Comparison of ENCODE assay signal across 39 mouse cellular contexts in the genomic region with DNA sequence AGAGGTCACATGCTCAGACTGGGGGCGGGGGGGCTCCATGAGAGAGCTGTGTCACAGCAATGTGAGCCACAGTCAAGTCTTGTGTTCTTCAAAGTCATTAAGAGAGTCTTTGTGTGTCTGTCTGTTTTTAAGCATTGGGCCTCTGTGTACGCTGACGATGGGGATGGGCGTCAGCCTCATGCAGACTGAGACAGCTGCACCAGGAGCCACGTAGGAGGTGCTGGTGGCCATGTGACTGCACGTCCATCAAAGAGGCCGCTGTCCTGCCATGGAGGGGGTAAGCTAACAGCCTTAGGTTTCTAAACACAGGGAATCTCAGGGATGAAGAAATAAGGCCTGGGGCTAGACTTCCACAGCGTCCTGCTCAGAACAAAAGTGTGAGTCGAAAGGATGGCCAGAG. TPM values are rescaled to one million over a fixed set of nuclear protein-coding genes. Genes with fewer than 3 reads are reported as not detected.
DNase-seq lines count a peak whose midpoint lies in the region; ATAC-seq lines count a peak whose summit lies in the region.
"Had no signal": no experiment of that assay in that cellular context is flagged by ENCODE, and none has a peak within 500 bp of the region (broad histone marks: within the 10 kb centered on the region; RNA-seq: fewer than 3 reads in every experiment).

No protein-coding gene starts in this region.

- peak; percentile 64 for DNase-seq in heart, embryonic 10.5 days (ENCODE audit: low spot score)
- DNase-seq in heart, postnatal 25 days (ENCODE audit: low spot score), result no peak
- no peak for DNase-seq in midbrain, embryonic 10.5 days (ENCODE audit: low spot score)
- peak; percentile 3 for DNase-seq in CD4-positive helper T cell, adult 2 months (ENCODE audit: low read depth, low spot score)
- DNase-seq in embryonic facial prominence, embryonic 10.5 days (ENCODE audit: low spot score), result no peak
- DNase-seq in gastrocnemius, postnatal 4 days (ENCODE audit: low spot score in 2 of 2), result no peak
- DNase-seq: adrenal gland, postnatal 25 days; cerebellum, adult 18-20 months; cerebellum, postnatal 10 days; gastrocnemius, adult 2 months; gastrocnemius, postnatal 36 days; heart, postnatal 36 days; kidney, adult 18-20 months; kidney, postnatal 25 days; liver, postnatal 0 days; lung, postnatal 36 days; right cerebral cortex, postnatal 4 days; thymus, adult 18-20 months; thymus, postnatal 4 days had no signal

- H3K27me3 ChIP-seq in heart, embryonic 10.5 days (ENCODE audit: insufficient read depth, poor library complexity, severe bottlenecking), result no peaks in the 10 kb centered on the region
- no peaks in the 10 kb centered on the region for H3K27me3 ChIP-seq in midbrain, embryonic 13.5 days
- no peaks in the 10 kb centered on the region for H3K27me3 ChIP-seq in midbrain, embryonic 10.5 days (ENCODE audit: low read depth, poor library complexity, severe bottlenecking)
- no peaks in the 10 kb centered on the region for H3K27me3 ChIP-seq in embryonic facial prominence, embryonic 10.5 days (replicated peaks; ENCODE audit: low read depth, poor library complexity, severe bottlenecking)
- H3K27me3 ChIP-seq: embryonic facial prominence, embryonic 13.5 days; hindbrain, embryonic 15.5 days; kidney, embryonic 15.5 days; liver, embryonic 12.5 days had no signal

- no peak overlapping the region for H3K4me3 ChIP-seq in heart, embryonic 10.5 days
- no peak overlapping the region for H3K4me3 ChIP-seq in midbrain, embryonic 13.5 days (replicated peaks)
- H3K4me3 ChIP-seq in midbrain, embryonic 10.5 days, result no peak overlapping the region
- no peak overlapping the region for H3K4me3 ChIP-seq in embryonic facial prominence, embryonic 10.5 days
- H3K4me3 ChIP-seq: embryonic facial prominence, embryonic 13.5 days; gastrocnemius, adult 2 months; hindbrain, embryonic 15.5 days; kidney, embryonic 15.5 days; liver, embryonic 12.5 days had no signal

- 73% methylated on average over 9 of the region's 9 CpGs for WGBS in heart, embryonic 10.5 days
- 73% methylated on average over 9 of the region's 9 CpGs for WGBS in midbrain, embryonic 13.5 days
- WGBS in midbrain, embryonic 10.5 days, result 73% methylated on average over 9 of the region's 9 CpGs
- WGBS in embryonic facial prominence, embryonic 10.5 days, result 44% methylated on average over 9 of the region's 9 CpGs

- intact Hi-C loops in heart, postnatal 25 days (cut with DNase I), result no loop called here

- no peaks in the 10 kb centered on the region for H3K9me3 ChIP-seq in heart, embryonic 10.5 days
- H3K9me3 ChIP-seq in midbrain, embryonic 13.5 days, result no peaks in the 10 kb centered on the region
- no peaks in the 10 kb centered on the region for H3K9me3 ChIP-seq in midbrain, embryonic 10.5 days (replicated peaks)
- H3K9me3 ChIP-seq in embryonic facial prominence, embryonic 10.5 days, result no peaks in the 10 kb centered on the region
- H3K9me3 ChIP-seq: embryonic facial prominence, embryonic 13.5 days; hindbrain, embryonic 15.5 days; kidney, embryonic 15.5 days; liver, embryonic 12.5 days had no signal

- ATAC-seq in midbrain, embryonic 13.5 days, result 0 out of 2 replicates have a peak, but pooled peaks have one; percentile 27
- ATAC-seq: forebrain, embryonic 16.5 days; liver, embryonic 12.5 days; liver, postnatal 0 days had no signal

- H3K4me1 ChIP-seq in heart, embryonic 10.5 days, result peaks cover 4% of the 10 kb centered on the region
- H3K4me1 ChIP-seq in midbrain, embryonic 13.5 days (replicated peaks), result 0 out of 2 replicates have a peak, but pooled peaks cover 4% of the 10 kb centered on the region
- peaks cover 3% of the 10 kb centered on the region; the same call in 1 of the 2 replicates for H3K4me1 ChIP-seq in midbrain, embryonic 10.5 days
- H3K4me1 ChIP-seq in embryonic facial prominence, embryonic 10.5 days, result peaks cover 9% of the 10 kb centered on the region
- H3K4me1 ChIP-seq: embryonic facial prominence, embryonic 13.5 days; hindbrain, embryonic 15.5 days; kidney, embryonic 15.5 days had no signal

- H3K4me2 ChIP-seq in midbrain, embryonic 13.5 days (replicated peaks), result no peak overlapping the region
- H3K4me2 ChIP-seq: embryonic facial prominence, embryonic 13.5 days; hindbrain, embryonic 15.5 days; kidney, embryonic 15.5 days; liver, embryonic 12.5 days had no signal

- H3K27ac ChIP-seq in heart, embryonic 10.5 days, result no peak overlapping the region
- H3K27ac ChIP-seq in midbrain, embryonic 13.5 days, result no peak overlapping the region
- H3K27ac ChIP-seq in midbrain, embryonic 10.5 days (replicated peaks), result no peak overlapping the region
- H3K27ac ChIP-seq in embryonic facial prominence, embryonic 10.5 days (replicated peaks), result 0 out of 2 replicates have a peak overlapping the region, but pooled peaks have one; percentile 15
- H3K27ac ChIP-seq: embryonic facial prominence, embryonic 13.5 days; gastrocnemius, adult 2 months; hindbrain, embryonic 15.5 days; kidney, embryonic 15.5 days; liver, embryonic 12.5 days; stomach, postnatal 0 days had no signal

- H3K9ac ChIP-seq in midbrain, embryonic 13.5 days (replicated peaks), result no peak overlapping the region
- H3K9ac ChIP-seq: embryonic facial prominence, embryonic 13.5 days; hindbrain, embryonic 15.5 days; kidney, embryonic 15.5 days; liver, embryonic 12.5 days; liver, postnatal 0 days had no signal

- H3K36me3 ChIP-seq in heart, embryonic 10.5 days, result no peaks in the 10 kb centered on the region
- no peaks in the 10 kb centered on the region for H3K36me3 ChIP-seq in midbrain, embryonic 13.5 days
- H3K36me3 ChIP-seq in midbrain, embryonic 10.5 days, result no peaks in the 10 kb centered on the region
- H3K36me3 ChIP-seq in embryonic facial prominence, embryonic 10.5 days (replicated peaks), result no peaks in the 10 kb centered on the region
- H3K36me3 ChIP-seq: embryonic facial prominence, embryonic 13.5 days; hindbrain, embryonic 15.5 days; kidney, embryonic 15.5 days; liver, embryonic 12.5 days had no signal

RNA-seq across cellular contexts. Expression of a gene that starts 32.5 kb away (rescaled TPM):
- polyA plus RNA-seq in heart, embryonic 10.5 days (2016; fragmentation: Nextera tagmentation; extraction: Ambion mirVana), result 0.10 TPM in 2 replicates
- total RNA-seq in heart, postnatal 25 days (2021), result under 1 TPM; 0.11 to 0.16 TPM
- polyA plus RNA-seq in midbrain, embryonic 13.5 days (2015; fragmentation: Nextera tagmentation; extraction: Ambion mirVana), result not detected in 2 replicates
- polyA plus RNA-seq in midbrain, embryonic 10.5 days (2016; fragmentation: Nextera tagmentation; extraction: Ambion mirVana), result not detected in 2 replicates
- not detected in 2 replicates for polyA plus RNA-seq in embryonic facial prominence, embryonic 10.5 days (2016; fragmentation: Nextera tagmentation; extraction: Ambion mirVana)
- not detected for total RNA-seq in gastrocnemius, postnatal 4 days (2021)
- total RNA-seq: adrenal gland, adult 18-20 months; adrenal gland, postnatal 25 days; common myeloid progenitor, adult 5-6 weeks; gastrocnemius, adult 2 months; gastrocnemius, postnatal 36 days; layer of hippocampus, adult 18-20 months; layer of hippocampus, postnatal 10 days; left cerebral cortex, adult 18-20 months; left cerebral cortex, postnatal 14 days; megakaryocyte, adult 5-6 weeks; neutrophil, adult 5-6 weeks had no signal
- polyA plus RNA-seq: embryonic facial prominence, embryonic 13.5 days; forebrain, embryonic 11.5 days; forebrain, embryonic 16.5 days; hindbrain, embryonic 15.5 days; intestine, embryonic 14.5 days; kidney, embryonic 15.5 days; limb, embryonic 14.5 days; liver, embryonic 12.5 days; liver, postnatal 0 days; lung, embryonic 16.5 days; spleen, adult 2 months; stomach, postnatal 0 days had no signal

Comparison
In these comparisons a context has a peak if more than half of its experiments do, and no peak if none do; other contexts are left out.
1. DNase-seq: peak in heart, embryonic 10.5 days (single experiment) and CD4-positive helper T cell, adult 2 months (single experiment); none in heart, postnatal 25 days (single experiment), midbrain, embryonic 10.5 days (single experiment), embryonic facial prominence, embryonic 10.5 days (single experiment) and gastrocnemius, postnatal 4 days (0 of 2).